Mouse (Mus musculus): ENCODE results near the gene Slc43a1. TPM values are rescaled to one million over a fixed set of nuclear protein-coding genes. Genes with fewer than 3 reads are reported as not detected.
"Not testable (repeated sequence)": the region's sequence is repeated elsewhere in the genome, so short reads cannot be mapped to it uniquely, and the experiment has no call there.

The Slc43a1 gene
- polyA plus RNA-seq, 1 experiment from 2014 or later, result 1.3 TPM

DNA sequence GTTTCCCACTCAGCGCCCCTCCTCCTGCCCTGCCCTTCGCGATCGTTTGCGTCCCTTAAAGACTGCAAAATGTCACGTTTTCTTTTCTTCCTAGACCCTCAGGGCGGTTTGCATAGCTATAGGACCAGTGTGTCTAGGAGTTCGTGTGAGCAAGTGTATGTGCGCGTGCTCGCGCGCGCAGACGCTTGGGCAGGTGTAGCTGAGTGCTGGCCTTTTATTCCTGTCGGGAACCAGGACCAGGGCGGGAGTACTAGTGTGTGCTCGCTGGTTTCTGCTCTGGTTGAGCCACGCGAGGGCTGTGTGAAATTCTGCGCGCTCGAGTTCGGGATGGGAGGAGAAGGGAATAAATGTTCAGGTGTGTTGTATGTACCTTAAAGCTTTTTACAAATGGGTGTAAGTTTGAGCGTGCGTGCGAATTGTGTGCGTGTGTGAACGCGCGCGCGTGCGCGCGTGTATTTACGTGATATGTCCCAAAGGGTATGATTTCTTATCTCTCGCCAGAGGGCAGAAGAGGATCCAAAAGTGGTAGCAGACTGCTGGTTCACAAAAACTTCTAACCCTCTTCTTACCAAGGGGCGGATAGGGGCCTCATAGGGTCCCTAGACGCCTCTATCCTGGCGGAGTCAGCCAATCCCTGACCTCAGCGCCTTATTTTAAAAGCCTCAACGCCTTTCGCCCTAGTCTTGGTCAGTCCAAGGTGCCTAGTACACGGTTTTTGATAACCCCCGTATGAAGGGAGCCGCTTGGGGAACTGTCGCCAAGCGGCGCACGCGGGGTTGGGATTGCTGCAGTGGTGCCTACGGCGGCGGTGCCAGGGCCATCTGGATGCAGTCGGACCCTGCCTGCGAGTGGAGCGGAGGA lies 49.0 kb downstream of the Slc43a1 start:
- peaks cover 51% of the 10 kb centered on the region for H3K4me1 ChIP-seq
- H3K4me2 ChIP-seq, result peak overlapping the region; percentile 81
- no peaks in the 10 kb centered on the region for H3K36me3 ChIP-seq
- H3K9me3 ChIP-seq (replicated peaks), result no peaks in the 10 kb centered on the region
- peaks cover 77% of the 10 kb centered on the region for H3K27me3 ChIP-seq (replicated peaks)
- H3K27ac ChIP-seq (replicated peaks), result no peak overlapping the region
- WGBS, result under 1% methylated on average over 58 of the region's 58 CpGs
- H3K9ac ChIP-seq (replicated peaks), result peak overlapping the region; percentile 50; the same call in 1 of the 2 replicates
- ATAC-seq (ENCODE audit: low FRiP score), result peak; percentile 23
- H3K4me3 ChIP-seq (replicated peaks), result peak overlapping the region; percentile 67

GRCm38 (mm10) chr2:84888657-84889315 lies 50.1 kb downstream of the Slc43a1 start:
- no peaks in the 10 kb centered on the region for H3K9me3 ChIP-seq (replicated peaks)
- peaks cover 67% of the 10 kb centered on the region for H3K27me3 ChIP-seq (replicated peaks)
- peak overlapping the region; percentile 17; the same call in 1 of the 2 replicates for H3K9ac ChIP-seq (replicated peaks)
- peaks cover 40% of the 10 kb centered on the region for H3K4me1 ChIP-seq
- H3K27ac ChIP-seq (replicated peaks), result no peak overlapping the region
- ATAC-seq (ENCODE audit: low FRiP score), result no peak
- H3K4me2 ChIP-seq, result peak overlapping the region; percentile 81
- no peaks in the 10 kb centered on the region for H3K36me3 ChIP-seq
- peak overlapping the region; percentile 32 for H3K4me3 ChIP-seq (replicated peaks)
- WGBS, result 3% methylated on average over 28 of the region's 28 CpGs

GRCm38 (mm10) chr2:84889316-84890044 lies 50.8 kb downstream of the Slc43a1 start:
- peaks cover 38% of the 10 kb centered on the region for H3K4me1 ChIP-seq
- H3K4me3 ChIP-seq (replicated peaks), result peak overlapping the region; percentile 32
- H3K27me3 ChIP-seq (replicated peaks), result peaks cover 60% of the 10 kb centered on the region
- H3K9ac ChIP-seq (replicated peaks), result peak overlapping the region; percentile 17; the same call in 1 of the 2 replicates
- H3K27ac ChIP-seq (replicated peaks), result no peak overlapping the region
- no peaks in the 10 kb centered on the region for H3K36me3 ChIP-seq
- 11% methylated on average over 14 of the region's 14 CpGs for WGBS
- ATAC-seq (ENCODE audit: low FRiP score), result no peak
- H3K9me3 ChIP-seq (replicated peaks), result no peaks in the 10 kb centered on the region
- H3K4me2 ChIP-seq, result peak overlapping the region; percentile 81

DNA sequence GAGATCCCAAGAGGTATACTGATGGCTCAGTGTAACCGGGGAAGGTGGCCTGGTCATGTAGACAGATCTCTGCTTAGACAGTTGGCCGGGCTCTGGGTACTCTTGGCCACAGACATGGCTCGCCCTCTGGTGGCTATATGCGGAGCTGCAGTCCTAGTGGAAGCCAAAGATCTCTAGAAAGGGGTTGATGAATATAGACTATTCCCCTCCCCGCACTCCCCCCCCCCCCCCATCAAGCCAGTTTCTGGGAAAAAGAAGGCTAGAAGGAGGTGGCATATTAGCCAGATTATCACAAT lies 51.3 kb downstream of the Slc43a1 start:
- H3K4me2 ChIP-seq, result peak overlapping the region; percentile 81; the same call in 1 of the 2 replicates
- H3K27me3 ChIP-seq (replicated peaks), result peaks cover 55% of the 10 kb centered on the region
- H3K9ac ChIP-seq (replicated peaks), result no peak overlapping the region
- no peak overlapping the region for H3K4me3 ChIP-seq (replicated peaks)
- no peaks in the 10 kb centered on the region for H3K36me3 ChIP-seq
- ATAC-seq (ENCODE audit: low FRiP score), result no peak
- no peak overlapping the region for H3K27ac ChIP-seq (replicated peaks)
- H3K4me1 ChIP-seq, result peaks cover 38% of the 10 kb centered on the region
- 0% methylated on average over 5 of the region's 5 CpGs for WGBS
- H3K9me3 ChIP-seq (replicated peaks), result no peaks in the 10 kb centered on the region

DNA sequence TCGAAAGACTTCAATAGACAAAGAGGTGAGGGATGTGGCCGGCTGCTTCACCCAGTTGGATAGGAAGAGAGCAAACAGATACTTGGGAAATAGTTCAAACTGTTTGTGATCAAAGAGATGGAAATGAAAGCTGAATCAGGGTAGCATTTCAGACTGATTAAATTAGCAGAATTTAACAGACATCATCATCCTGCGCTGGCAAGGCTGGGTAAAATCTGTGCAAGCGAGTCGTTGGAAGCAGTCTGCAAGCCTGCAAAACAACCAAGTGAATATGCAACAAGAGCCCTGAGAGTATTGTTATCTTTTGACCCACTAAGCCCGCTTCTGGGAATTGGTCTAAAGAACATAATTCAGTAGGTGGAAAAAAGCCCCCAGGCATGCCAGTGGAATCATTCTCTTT lies 54.7 kb downstream of the Slc43a1 start:
- Histone ChIP-seq H3K27ac (replicated peaks) (no peak overlapping the region), H3K4me1 (peaks cover 13% of the 10 kb centered on the region), H3K9ac (replicated peaks) (no peak overlapping the region), H3K4me2 (no peak overlapping the region), H3K9me3 (replicated peaks) (no peaks in the 10 kb centered on the region), H3K36me3 (no peaks in the 10 kb centered on the region), H3K4me3 (replicated peaks) (no peak overlapping the region), H3K27me3 (replicated peaks) (peaks cover 26% of the 10 kb centered on the region)
- no peak for ATAC-seq (ENCODE audit: low FRiP score)
- 61% methylated on average over 6 of the region's 6 CpGs for WGBS

DNA sequence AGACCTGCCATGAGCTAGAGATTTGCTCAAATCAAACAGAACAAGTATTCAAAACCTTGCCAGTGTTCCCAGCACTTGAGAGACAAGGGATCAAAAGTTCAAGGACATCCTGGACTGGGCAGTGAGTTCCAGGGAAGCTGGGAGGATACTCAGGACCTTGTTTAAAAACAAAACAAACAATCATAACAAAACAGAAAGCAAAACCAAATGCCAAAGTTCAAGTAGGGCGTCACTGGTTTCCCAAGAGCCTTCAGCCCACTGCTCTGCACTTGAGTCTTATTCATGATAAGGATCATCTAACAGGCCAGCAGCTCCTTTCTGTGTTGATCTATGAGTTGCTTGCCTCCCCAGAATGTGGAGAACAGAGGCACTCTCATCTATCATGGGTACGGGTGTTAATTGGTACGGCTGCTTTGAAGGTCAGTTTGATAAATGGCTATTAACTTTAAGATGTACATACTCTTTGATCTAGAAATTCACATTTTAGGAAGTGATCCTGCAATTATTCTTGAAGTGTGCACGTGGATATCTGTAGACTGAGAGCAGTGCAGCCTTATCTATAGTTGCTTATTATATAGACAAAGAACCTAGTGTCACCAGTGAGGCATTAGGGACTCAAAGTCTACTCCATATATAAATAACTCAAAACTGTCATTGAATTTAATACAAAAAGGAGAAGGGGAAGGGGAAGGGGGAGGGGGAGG lies 57.0 kb downstream of the Slc43a1 start:
- Histone ChIP-seq H3K4me2 (no peak overlapping the region), H3K9ac (replicated peaks) (no peak overlapping the region), H3K27me3 (replicated peaks) (peaks cover 13% of the 10 kb centered on the region; the same call in 1 of the 2 replicates), H3K9me3 (replicated peaks) (no peaks in the 10 kb centered on the region), H3K36me3 (no peaks in the 10 kb centered on the region), H3K4me1 (no peaks in the 10 kb centered on the region), H3K4me3 (replicated peaks) (no peak overlapping the region), H3K27ac (replicated peaks) (no peak overlapping the region)
- 72% methylated on average over 4 of the region's 4 CpGs for WGBS
- no peak for ATAC-seq (ENCODE audit: low FRiP score)

DNA sequence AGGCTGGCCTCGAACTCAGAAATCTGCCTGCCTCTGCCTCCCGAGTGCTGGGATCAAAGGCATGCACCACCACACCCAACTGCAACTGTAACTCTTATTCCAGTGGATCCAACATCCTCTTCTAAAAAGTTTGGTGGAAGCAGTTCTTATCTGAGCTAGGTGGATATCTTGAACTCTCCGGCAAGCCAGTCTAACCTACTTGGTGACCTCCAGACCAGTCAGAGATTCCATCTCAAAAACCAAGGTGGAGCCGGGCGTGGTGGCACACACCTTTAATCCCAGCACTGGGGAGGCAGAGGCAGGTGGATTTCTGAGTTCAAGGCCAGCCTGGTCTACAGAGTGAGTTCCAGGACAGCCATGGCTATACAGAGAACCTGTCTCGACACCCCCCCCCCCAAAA lies 58.0 kb downstream of the Slc43a1 start:
- H3K4me3 ChIP-seq (replicated peaks); H3K9me3 ChIP-seq (replicated peaks); H3K4me2 ChIP-seq; H3K4me1 ChIP-seq; ATAC-seq (ENCODE audit: low FRiP score); H3K36me3 ChIP-seq; H3K27me3 ChIP-seq (replicated peaks); H3K9ac ChIP-seq (replicated peaks); H3K27ac ChIP-seq (replicated peaks): not testable (repeated sequence)
- 97% methylated on average over 6 of the region's 6 CpGs for WGBS

GRCm38 (mm10) chr2:84912722-84913121 lies 74.1 kb downstream of the Slc43a1 start:
- no peaks in the 10 kb centered on the region for H3K36me3 ChIP-seq
- no peak overlapping the region for H3K4me2 ChIP-seq
- H3K9me3 ChIP-seq (replicated peaks), result no peaks in the 10 kb centered on the region
- no peaks in the 10 kb centered on the region for H3K4me1 ChIP-seq
- H3K9ac ChIP-seq (replicated peaks), result no peak overlapping the region
- no peak overlapping the region for H3K27ac ChIP-seq (replicated peaks)
- H3K4me3 ChIP-seq (replicated peaks), result no peak overlapping the region
- no peak for ATAC-seq (ENCODE audit: low FRiP score)
- no peaks in the 10 kb centered on the region for H3K27me3 ChIP-seq (replicated peaks)
- 62% methylated on average over 3 of the region's 3 CpGs for WGBS

Other genes starting within 250 kb of the Slc43a1 start
- gene Ctnnd1, start 188.1 kb upstream of the Slc43a1 start, polyA plus RNA-seq (2015; fragmentation: Nextera tagmentation; extraction: Ambion mirVana), result 27.5 and 27.6 TPM in 2 replicates
- gene Btbd18, start 179.8 kb upstream of the Slc43a1 start, polyA plus RNA-seq (2015; fragmentation: Nextera tagmentation; extraction: Ambion mirVana), result 0.28 and 0.36 TPM in 2 replicates
- 189 and 204 TPM in 2 replicates for gene Selenoh, start 168.1 kb upstream of the Slc43a1 start, polyA plus RNA-seq (2015; fragmentation: Nextera tagmentation; extraction: Ambion mirVana)
- not detected in 2 replicates for gene Gm28635, start 160.8 kb upstream of the Slc43a1 start, polyA plus RNA-seq (2015; fragmentation: Nextera tagmentation; extraction: Ambion mirVana)
- 52.7 and 53.0 TPM in 2 replicates for gene Med19, start 160.4 kb upstream of the Slc43a1 start, polyA plus RNA-seq (2015; fragmentation: Nextera tagmentation; extraction: Ambion mirVana)
- gene Tmx2, start 159.7 kb upstream of the Slc43a1 start, polyA plus RNA-seq (2015; fragmentation: Nextera tagmentation; extraction: Ambion mirVana), result 298 and 334 TPM in 2 replicates
- gene Zdhhc5, start 123.7 kb upstream of the Slc43a1 start, polyA plus RNA-seq (2015; fragmentation: Nextera tagmentation; extraction: Ambion mirVana), result 15.6 and 17.6 TPM in 2 replicates
- gene Clp1, start 111.5 kb upstream of the Slc43a1 start, polyA plus RNA-seq (2015; fragmentation: Nextera tagmentation; extraction: Ambion mirVana), result 19.7 and 23.8 TPM in 2 replicates
- 15.0 and 16.2 TPM in 2 replicates for gene Ypel4, start 104.8 kb upstream of the Slc43a1 start, polyA plus RNA-seq (2015; fragmentation: Nextera tagmentation; extraction: Ambion mirVana)
- gene Gm19426, start 95.2 kb upstream of the Slc43a1 start, polyA plus RNA-seq (2015; fragmentation: Nextera tagmentation; extraction: Ambion mirVana), result 5.0 and 5.9 TPM in 2 replicates
- 33.1 and 38.3 TPM in 2 replicates for gene Serping1, start 63.4 kb upstream of the Slc43a1 start, polyA plus RNA-seq (2015; fragmentation: Nextera tagmentation; extraction: Ambion mirVana)
- 20.1 and 30.9 TPM in 2 replicates for gene Ube2l6, start 40.0 kb upstream of the Slc43a1 start, polyA plus RNA-seq (2015; fragmentation: Nextera tagmentation; extraction: Ambion mirVana)
- not detected in 2 replicates for gene Smtnl1, start 16.2 kb upstream of the Slc43a1 start, polyA plus RNA-seq (2015; fragmentation: Nextera tagmentation; extraction: Ambion mirVana)
- gene Timm10, start 11.9 kb upstream of the Slc43a1 start, polyA plus RNA-seq (2015; fragmentation: Nextera tagmentation; extraction: Ambion mirVana), result 78.9 and 86.0 TPM in 2 replicates
- gene Rtn4rl2, start 47.9 kb downstream of the Slc43a1 start, polyA plus RNA-seq (2015; fragmentation: Nextera tagmentation; extraction: Ambion mirVana), result 3.6 and 3.9 TPM in 2 replicates
- 5.7 and 15.2 TPM in 2 replicates for gene Slc43a3, start 97.7 kb downstream of the Slc43a1 start, polyA plus RNA-seq (2015; fragmentation: Nextera tagmentation; extraction: Ambion mirVana)
- gene Prg2, start 141.6 kb downstream of the Slc43a1 start, polyA plus RNA-seq (2015; fragmentation: Nextera tagmentation; extraction: Ambion mirVana), result 0.22 and 0.69 TPM in 2 replicates
- not detected in 2 replicates for gene Prg3, start 149.4 kb downstream of the Slc43a1 start, polyA plus RNA-seq (2015; fragmentation: Nextera tagmentation; extraction: Ambion mirVana)
- gene Ssrp1, start 198.4 kb downstream of the Slc43a1 start, polyA plus RNA-seq (2015; fragmentation: Nextera tagmentation; extraction: Ambion mirVana), result 146 and 191 TPM in 2 replicates
- 19.5 and 21.6 TPM in 2 replicates for gene P2rx3, start 198.6 kb downstream of the Slc43a1 start, polyA plus RNA-seq (2015; fragmentation: Nextera tagmentation; extraction: Ambion mirVana)
- gene Tnks1bp1, start 209.2 kb downstream of the Slc43a1 start, polyA plus RNA-seq (2015; fragmentation: Nextera tagmentation; extraction: Ambion mirVana), result 19.7 and 24.3 TPM in 2 replicates

Data from neural tube, embryonic 15.5 days (tissue).